Mouse (Mus musculus): ENCODE data around the gene Akap2.

- TF ChIP-seq CTCF (IDR thresholded peaks at IDR 0.05; ENCODE audit: low read depth, low read length) (no peak), GATA1 (IDR thresholded peaks at IDR 0.05; ENCODE audit: borderline replicate concordance, low read length) (no peak), POLR2AphosphoS5 (IDR thresholded peaks at IDR 0.05; ENCODE audit: insufficient replicate concordance, low read depth, low read length) (no peak)
These were observed 179.2 kb downstream of the Akap2 start for GRCm38 (mm10) chr4:57896631-57897030.
